Mouse (Mus musculus) gastrocnemius, postnatal 10 days (tissue): ENCODE results near the gene Mon2. TPM values are rescaled to one million over a fixed set of nuclear protein-coding genes. Genes with fewer than 3 reads are reported as not detected.
"Not testable (repeated sequence)": the region's sequence is repeated elsewhere in the genome, so short reads cannot be mapped to it uniquely, and the experiment has no call there.

Experiments used
- DNase-seq: peaks from one replicate; pipeline ENCODE4 v3.0.0; 2021; ENCODE audit warnings: mixed read lengths
- total RNA-seq, 2 experiments: library from RNA; stranded (reverse); gene quantifications; 2 replicates each; pipeline ENCODE4 v1.2.3; 2021

Mon2 gene
- total RNA-seq, 2 experiments from 2014 or later, result 47.7 to 56.5 TPM

DNA sequence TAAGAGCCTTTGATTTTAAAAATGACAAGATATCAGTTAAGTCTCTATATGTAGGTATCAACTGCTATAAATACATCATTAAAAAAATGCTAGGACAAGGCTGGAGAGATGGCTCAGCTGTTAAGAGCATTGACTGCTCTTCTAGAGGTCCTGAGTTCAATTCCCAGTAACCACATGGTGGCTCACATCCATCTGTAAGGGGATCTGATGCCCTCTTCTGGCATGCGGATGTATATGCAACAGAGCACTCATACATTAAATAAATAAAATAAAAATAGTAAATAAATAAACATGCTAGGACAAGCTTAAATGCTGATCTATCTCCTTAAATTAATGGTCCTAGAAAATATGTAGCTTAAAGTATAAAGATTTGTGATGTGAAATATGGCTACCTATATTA, 19.2 kb downstream of the Mon2 start:
- DNase-seq, result no peak

- no peak for DNase-seq
Observed at GRCm38 (mm10) chr10:123056463-123056862, 19.8 kb downstream of the Mon2 start.

- DNase-seq, result no peak
Observed at GRCm38 (mm10) chr10:123055205-123056000, 20.9 kb downstream of the Mon2 start.

GRCm38 (mm10) chr10:123053557-123053956, 22.7 kb downstream of the Mon2 start:
- DNase-seq, result no peak

GRCm38 (mm10) chr10:123052021-123052420, 24.3 kb downstream of the Mon2 start:
- no peak for DNase-seq

DNA sequence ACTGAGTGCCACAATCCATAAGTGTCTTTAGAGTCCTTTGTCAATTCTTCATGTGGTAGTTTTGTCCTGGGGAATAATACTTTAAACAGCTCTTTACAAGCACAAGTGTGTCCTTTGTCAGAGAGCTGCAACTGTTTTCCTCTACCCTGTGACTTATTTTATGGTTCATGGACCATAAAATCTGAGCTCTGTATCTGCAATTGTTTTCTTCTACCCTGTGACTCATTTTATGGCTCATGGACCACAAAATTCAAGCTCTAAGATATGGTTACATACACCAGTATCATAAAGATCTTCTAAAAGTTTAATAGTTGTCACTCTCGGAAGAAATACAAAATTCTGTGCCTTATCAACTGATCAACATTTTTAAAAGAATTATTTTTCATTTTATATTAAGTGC, 27.6 kb downstream of the Mon2 start:
- DNase-seq, result no peak

- DNase-seq, result no peak
Observed at GRCm38 (mm10) chr10:123039936-123040335, 36.4 kb downstream of the Mon2 start.

DNA sequence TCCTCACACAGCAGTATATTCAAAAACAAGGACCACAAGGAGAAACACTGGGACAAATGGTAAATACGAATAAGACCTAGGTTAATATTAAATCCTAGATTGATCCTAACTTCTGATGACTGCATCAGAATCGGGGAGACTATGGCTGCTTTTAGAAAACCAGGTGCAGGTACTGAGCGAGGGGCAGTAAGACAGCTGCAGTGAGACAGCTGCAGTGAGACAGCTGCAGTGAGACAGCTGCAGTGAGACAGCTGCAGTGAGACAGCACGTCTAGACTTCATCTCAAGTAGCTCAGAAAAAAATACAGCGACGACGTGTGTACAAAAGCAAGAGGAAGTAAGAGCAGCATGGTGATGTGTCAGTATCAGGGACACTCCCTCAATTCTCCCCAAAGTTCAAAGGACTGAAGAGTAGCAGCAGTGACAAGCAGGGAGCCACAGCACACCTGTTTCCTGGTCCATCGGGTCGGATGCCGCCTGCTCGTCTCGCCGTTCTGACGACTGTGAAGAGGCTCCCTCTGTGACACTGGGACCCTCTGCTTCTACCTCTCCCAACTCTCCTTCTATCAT, 44.1 kb downstream of the Mon2 start:
- no peak for DNase-seq

GRCm38 (mm10) chr10:123031449-123031848, 44.9 kb downstream of the Mon2 start:
- no peak for DNase-seq

- DNase-seq, result no peak
Observed at GRCm38 (mm10) chr10:123030589-123030988, 45.7 kb downstream of the Mon2 start.

DNA sequence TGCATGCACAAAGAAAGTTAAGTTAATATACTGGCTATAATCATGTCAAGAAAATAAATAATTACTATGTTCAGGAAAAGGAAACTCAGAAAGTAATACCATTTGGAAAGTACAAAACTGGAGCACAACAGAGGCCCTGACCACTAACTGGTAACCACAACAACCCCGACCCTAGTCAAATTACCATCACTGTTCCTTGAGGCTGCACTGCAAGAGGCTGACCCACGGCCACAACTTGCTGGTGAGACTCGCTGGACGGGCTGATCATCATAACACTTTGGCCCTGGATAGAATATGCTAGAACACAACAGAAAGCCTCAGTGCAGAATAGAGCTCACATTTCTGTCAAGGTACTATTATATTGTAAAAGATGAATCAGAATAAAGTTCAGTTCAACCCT, 47.4 kb downstream of the Mon2 start:
- no peak for DNase-seq

- not testable (repeated sequence) for DNase-seq
Observed at GRCm38 (mm10) chr10:123026736-123027135, 49.6 kb downstream of the Mon2 start.

DNA sequence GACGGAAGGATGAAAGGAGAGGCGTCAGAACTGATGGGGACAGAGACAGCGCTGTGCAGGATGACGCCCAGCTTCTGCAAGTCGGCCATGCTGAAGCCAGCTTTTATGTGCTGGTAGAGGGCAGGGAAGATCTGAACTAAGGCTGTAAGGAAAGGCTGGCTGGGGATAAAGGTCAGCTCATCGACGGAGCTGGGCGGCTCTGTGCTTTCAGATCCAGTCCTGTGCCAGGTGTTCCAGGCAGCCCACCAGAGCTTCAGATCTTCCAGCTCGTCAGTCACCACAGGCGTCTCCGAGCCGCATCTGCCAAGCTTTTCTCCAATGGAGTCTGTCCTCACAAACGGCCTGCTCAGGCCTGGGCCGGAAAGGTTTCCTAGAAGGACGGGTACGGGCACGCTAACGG, 62.9 kb downstream of the Mon2 start:
- DNase-seq, result no peak

DNA sequence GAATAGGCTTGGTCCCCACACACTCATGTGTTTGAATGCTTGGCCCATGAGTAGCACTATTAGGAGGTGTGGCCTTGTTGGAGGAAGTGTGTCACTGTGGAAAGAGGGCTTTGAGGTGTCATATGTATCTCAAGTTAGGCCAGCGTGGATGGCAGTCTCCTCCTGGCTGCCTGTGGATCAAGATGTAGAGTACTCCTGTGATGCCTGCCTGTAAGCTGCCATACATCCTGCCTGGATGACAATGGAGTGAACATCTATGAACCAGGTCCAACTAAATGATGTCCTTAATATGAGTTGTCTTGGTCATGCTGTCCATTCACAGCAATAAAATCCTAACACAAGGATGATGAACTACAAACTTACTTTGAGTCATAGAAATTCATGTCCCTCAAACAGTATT, 64.9 kb downstream of the Mon2 start:
- no peak for DNase-seq

DNA sequence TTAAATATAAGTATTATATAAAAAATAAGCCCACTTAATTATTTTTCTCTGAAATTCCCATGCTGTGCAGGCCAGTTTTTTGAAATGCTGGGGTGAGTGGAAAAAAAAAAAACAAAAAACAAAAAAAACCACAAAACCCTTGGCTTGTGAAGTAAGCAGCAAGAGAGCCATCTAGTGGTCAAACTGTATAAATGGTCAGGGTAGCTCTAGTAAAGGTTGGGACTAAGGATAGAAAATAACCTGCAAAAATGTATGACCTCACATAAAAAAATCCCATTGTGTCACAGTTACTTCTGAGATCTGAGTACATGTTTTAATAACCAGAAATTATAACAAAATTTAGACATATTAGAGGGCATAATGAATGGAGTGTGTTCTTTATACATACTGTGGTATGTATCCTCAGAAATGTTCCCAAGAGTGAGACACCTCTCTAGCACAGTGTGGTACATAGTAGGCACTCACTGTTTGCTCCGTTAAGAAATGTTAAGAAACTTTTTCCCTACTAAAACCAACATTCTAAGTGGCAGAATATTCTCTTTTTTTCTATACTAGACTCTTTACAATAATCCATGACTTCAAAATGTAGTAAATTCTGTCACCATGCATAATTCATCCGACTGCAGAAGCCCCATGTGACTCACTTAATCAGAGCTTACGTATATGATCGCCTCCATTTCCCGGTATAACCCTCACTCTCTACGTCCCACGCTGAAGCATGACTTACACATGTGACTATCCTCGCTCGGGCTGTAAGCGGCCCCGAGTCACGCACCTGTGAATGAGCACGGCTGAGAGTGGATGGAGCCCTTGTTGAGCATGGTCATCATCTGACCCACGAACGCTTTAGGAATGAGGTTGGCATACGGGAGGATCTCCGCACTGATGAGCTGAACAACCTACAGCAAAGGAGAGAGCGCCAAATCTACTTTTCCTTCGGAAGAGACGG, 70.8 kb downstream of the Mon2 start:
- no peak for DNase-seq

DNA sequence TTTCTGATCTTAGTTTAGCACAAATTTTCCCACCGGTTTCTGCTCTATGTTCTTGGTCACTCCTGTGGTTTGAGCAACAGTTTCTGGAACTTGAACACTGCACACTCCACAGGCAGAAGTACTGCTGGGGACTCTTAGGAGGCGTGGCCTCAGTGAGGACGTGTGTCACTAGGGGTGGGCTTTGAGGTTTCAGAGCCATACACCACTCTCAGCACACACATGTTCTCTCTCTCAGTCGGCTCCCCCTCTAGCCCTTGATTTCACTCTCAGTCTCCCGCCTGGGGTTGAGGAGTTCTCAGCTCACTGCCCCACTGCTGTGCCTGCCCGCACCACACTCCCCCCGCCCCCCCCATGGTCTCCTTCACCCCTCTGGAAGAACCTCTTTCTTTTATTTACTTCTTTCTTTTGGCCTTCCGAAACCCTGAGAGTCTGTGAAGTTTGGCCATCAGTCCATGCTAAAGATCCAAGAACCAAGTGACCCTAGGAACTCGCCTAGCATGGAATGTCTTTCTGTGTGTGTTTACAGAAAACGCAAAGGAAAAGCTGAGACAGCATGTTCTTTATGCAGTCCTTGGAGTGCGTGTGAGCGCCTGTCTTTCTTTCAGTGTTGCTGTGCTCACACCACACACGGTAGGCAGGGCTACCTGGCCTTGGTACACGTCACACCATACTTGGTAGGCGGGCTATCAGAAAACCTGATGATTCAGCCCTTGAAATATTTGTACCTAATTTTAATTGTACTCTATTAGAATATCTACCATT, 71.6 kb downstream of the Mon2 start:
- DNase-seq, result no peak

DNA sequence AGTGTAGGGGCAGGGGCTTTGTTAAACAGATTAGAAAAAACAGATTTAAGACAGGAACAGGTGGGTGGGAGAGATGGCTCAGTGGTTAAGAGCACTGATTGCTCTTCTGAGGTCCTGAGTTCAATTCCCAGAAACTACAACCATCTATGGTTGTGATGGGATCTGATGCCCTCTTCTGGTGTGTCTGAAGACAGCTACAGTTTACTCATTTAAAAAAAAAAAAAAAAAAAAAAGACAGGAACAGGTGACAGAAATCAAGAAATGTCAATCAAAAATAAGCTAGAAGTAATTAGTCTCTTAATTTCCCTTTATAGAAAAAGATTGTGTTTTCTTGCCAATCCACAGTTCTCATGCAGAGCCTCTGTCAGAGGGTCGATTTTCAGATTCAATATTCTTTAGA, 74.3 kb downstream of the Mon2 start:
- DNase-seq, result no peak

- DNase-seq, result no peak
Observed at GRCm38 (mm10) chr10:123001363-123001762, 74.9 kb downstream of the Mon2 start.

DNA sequence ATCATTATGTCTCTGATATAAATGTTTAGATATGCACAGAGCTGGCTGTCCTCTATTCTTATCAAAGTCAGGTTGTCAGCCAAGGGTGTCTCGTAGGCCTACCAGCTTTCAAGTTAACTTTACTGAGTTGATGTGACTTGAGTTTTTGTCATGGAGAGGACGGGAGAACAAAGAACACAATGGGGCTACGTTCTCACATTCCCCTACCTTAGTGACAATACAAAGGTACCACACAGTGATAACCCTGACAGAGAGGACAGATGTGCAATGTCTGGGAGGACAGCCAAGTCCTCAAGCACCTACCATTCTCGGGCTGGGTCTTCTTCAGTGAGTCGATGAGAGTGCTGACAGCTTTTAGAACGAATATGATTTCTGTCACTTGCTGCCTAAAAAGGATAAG, 76.9 kb downstream of the Mon2 start:
- no peak for DNase-seq

DNA sequence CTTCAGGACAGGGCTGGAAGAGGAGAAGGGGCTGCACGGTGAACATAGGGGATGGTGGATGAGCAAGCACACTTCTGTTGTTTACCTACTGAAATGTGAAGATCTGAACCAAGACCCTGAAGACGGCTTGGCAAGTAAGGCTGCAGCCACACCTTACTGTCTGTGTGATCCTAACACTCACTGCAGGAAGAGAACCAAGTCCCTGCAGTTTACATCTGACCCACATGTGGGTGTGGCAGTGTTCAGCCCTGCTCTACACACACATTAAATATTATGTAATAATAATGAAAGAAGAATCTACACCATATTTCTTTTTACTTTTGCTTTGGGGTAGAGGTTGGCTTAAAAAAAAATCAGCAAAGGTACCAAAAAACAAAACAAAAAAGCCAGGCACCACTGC, 78.5 kb downstream of the Mon2 start:
- no peak for DNase-seq

DNA sequence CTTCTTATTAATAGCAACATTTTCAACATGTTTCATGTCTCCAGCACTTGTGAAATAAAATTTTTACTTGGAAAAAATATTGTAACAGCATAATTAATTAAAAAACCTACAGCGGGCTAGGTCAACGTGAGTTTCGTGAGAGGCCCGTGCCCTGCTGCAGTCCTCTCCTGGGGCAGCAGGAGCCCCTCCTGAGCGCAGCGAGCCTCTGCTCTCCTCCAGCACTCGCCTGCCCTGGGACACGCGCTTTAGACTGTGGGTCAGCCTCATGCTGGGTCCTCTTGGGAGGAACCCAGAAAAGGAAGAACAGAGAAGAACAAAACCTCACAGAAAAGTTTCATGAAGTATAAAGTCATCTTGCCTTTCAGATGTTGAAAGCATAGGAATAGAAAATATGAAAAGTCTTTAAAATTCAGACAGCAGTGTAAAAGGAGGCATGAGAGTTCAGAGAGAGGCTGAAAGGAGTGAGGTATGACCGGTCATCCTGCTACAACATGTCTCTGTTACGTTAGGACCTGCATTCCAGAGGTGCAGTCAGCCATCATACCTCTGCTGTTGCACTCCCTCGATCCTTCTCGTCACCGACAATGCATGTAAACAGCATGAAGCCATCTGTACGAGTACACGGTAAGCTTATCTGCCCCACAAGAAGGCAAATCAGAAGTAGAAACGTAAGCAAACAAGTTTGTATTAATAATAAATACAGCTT, 81.8 kb downstream of the Mon2 start:
- DNase-seq, result no peak

DNA sequence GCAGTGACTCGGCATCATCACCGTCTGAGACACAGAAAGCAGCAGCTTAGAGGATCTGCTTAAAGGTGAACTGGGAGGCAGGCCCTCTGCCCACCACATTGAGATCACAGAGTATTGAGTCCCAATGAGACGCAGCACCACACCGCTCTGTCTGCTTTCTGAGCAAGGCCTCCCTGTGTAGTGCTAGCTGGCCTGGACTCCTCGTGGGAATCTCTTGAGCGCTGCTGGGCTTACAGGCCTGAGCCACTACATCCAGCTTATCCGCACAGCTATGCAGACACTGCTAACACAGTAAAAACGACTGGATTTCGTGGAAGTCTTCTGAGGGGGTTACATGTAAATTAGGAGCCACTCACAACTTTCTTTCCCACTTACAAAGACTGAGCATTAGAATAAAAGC, 84.7 kb downstream of the Mon2 start:
- no peak for DNase-seq
